Mouse (Mus musculus) olfactory bulb, adult 2 months (tissue): ENCODE measurements around the gene Tcp11l2. TPM values are rescaled to one million over a fixed set of nuclear protein-coding genes. Genes with fewer than 3 reads are reported as not detected.

Experiments used
- H3K27ac ChIP-seq: fragments of 200-500 bp; 2 replicates; pipeline ENCODE4 v1.5.1; 2012; ENCODE audit warnings: low read depth, low read length; ENCODE audit not compliant: insufficient read depth
- H3K4me1 ChIP-seq: fragments of 200-500 bp; 2 replicates; pipeline ENCODE4 v1.6.1; 2012; ENCODE audit warnings: low read length; ENCODE audit not compliant: control insufficient read depth, insufficient read depth
- H3K4me3 ChIP-seq: fragments of 200-500 bp; 2 replicates; pipeline ENCODE4 v1.5.1; 2012; ENCODE audit warnings: mild to moderate bottlenecking, low read depth, low read length, moderate library complexity; ENCODE audit not compliant: insufficient read depth
- CTCF ChIP-seq: fragments of 200-500 bp; IDR thresholded peaks from 2 replicates; pipeline ENCODE4 v1.5.1; 2012; ENCODE audit warnings: low read depth, mild to moderate bottlenecking, low read length, moderate library complexity; ENCODE audit not compliant: insufficient read depth
- POLR2A ChIP-seq: fragments of 200-500 bp; IDR thresholded peaks from 2 replicates; pipeline ENCODE4 v1.6.1; 2012; ENCODE audit warnings: mild to moderate bottlenecking, low read depth, low read length, moderate library complexity; ENCODE audit not compliant: insufficient read depth
- WGBS: fragments of 180-500 bp; shearing (Covaris S2); methylation state at CpG from one replicate; pipeline ENCODE4 v1.1.7; 2018; 5-methylcytosine and 5-hydroxymethylcytosine counted together
- polyA plus RNA-seq: library from polyadenylated mRNA; stranded (reverse); fragments of >200 nt; gene quantifications from 2 replicates; pipeline ENCODE4 v1.2.4, GENCODE M21; 2012; ENCODE audit warnings: low replicate concordance; ENCODE audit not compliant: missing spikeins, insufficient read depth, insufficient read length

The Tcp11l2 gene
- polyA plus RNA-seq, 1 experiment, result not detected

- Histone ChIP-seq H3K4me3 (no peak overlapping the region), H3K4me1 (no peaks in the 10 kb centered on the region), H3K27ac (no peak overlapping the region)
- no peak for TF ChIP-seq POLR2A
- no peak for TF ChIP-seq CTCF
- WGBS, result 52% methylated on average over 6 of the region's 6 CpGs
Observed at GRCm38 (mm10) chr10:84554291-84555009, 22.0 kb upstream of the Tcp11l2 start.

GRCm38 (mm10) chr10:84556120-84556519, 20.3 kb upstream of the Tcp11l2 start:
- no peak overlapping the region for H3K27ac ChIP-seq
- TF ChIP-seq POLR2A, result no peak
- TF ChIP-seq CTCF, result no peak
- WGBS, result 66% methylated on average over 2 of the region's 2 CpGs
- no peak overlapping the region for H3K4me3 ChIP-seq
- H3K4me1 ChIP-seq, result no peaks in the 10 kb centered on the region

DNA sequence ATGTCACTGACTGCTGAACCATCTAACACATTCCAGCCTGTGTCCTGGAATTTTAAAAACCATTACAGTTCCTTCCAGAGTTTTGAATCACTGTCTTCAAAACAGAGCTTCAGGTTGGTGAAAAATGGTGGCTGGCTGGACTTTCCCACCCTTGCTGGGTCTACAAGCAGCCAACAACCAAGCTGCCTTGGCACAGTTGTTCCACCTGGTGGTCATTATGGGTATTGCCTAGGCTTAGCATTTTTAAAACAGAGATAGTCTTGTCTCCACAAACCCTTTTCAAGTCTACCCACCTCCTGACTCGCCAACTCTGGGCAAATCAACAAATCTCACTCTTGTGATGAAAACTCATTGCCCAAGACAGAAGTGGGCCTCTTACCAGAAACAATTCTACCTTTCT, 17.9 kb upstream of the Tcp11l2 start:
- WGBS, result 97% methylated on average over 1 of the region's 1 CpGs
- Histone ChIP-seq H3K4me1 (no peaks in the 10 kb centered on the region), H3K27ac (no peak overlapping the region), H3K4me3 (no peak overlapping the region)
- TF ChIP-seq POLR2A (no peak), CTCF (no peak)

DNA sequence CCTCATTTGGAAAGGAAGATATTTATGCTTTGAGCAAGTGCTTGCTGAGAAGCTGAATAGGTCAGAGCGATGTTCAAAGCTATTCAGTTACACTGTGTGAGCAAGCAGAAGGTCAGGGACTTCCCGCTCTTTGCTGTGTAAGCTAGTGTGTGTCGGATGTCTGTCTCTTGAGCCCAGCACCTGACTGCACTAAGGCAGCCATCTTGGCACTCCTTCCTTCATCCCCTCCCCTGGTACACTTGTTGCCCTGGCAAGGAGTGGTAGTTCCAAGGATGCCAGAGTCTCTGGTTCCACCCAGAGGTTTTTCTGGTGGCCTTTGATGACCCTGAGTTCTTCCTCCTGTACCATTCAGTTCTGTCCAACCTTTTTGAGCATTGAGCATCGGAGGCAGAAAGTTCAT, 16.4 kb upstream of the Tcp11l2 start:
- TF ChIP-seq CTCF (no peak), POLR2A (no peak)
- Histone ChIP-seq H3K4me3 (no peak overlapping the region), H3K4me1 (no peaks in the 10 kb centered on the region), H3K27ac (no peak overlapping the region)
- WGBS, result 91% methylated on average over 4 of the region's 4 CpGs

DNA sequence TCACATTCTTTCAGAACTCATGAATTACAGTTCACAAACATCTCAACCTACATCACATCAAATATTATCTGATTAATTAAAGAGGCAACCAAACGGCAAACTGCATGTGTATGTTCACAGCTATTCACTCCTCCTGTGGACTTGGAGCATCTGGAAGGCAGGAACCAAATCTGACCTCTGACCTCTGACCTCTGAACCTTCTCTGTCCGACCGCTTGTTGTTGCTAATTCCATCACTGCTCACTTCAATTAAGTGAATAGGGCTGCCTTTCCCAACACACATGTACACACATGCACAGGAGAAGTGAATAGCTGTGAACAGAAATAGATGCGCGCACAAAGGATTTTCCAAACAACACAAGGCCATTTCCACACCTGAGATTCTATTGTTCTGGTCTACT, 14.3 kb upstream of the Tcp11l2 start:
- 86% methylated on average over 5 of the region's 5 CpGs for WGBS
- H3K4me3 ChIP-seq, result no peak overlapping the region
- TF ChIP-seq CTCF, result no peak

DNA sequence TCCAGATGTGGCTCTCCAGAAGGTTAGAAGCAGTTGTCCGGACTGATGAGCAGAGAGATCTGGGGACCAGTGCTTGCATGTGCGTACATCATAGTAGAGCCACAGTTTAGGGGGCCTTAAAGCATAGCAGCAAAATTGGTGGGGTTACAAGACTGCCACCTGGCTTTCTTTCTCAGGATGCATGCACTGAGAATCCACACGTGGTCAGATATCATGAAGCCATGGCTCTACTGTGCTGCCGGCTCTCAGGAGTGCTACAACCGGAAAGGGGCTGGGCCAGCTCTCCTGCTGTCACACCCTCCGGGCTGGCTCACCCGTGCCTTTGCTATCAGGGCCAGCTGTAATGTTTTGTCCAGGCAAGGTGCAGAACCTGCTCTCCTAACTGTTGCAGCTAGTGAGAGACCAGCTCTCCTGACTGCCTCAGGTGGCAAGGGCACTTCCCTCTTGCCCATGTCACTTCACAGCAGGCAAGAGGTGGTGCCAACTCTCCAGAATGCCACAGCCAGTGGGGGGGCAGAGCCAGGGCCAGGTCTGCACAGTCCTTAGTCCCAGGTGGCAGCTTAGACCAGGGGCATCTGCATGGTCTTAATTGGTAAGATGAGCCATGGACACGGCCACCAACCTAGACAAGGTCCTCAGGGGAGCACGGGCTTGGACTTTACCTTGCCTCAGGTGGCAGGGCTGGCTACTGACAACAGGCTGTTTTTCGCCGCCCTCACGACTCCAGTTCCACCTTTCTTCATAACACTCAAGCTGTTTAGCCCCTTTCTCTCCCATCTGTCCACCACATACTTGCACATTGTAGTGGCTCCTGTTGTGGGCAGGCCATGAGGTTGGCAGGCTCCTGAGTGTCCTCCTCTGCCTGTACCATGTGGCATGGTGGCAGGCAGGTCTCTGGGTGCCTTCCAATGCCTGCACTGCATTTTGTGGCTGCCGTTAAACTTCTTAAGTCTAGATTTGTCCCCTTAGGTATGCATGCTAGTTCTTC, 13.6 kb upstream of the Tcp11l2 start:
- Histone ChIP-seq H3K27ac (no peak overlapping the region), H3K4me1 (peaks cover 7% of the 10 kb centered on the region), H3K4me3 (no peak overlapping the region)
- 73% methylated on average over 13 of the region's 13 CpGs for WGBS
- TF ChIP-seq CTCF (no peak), POLR2A (no peak)

More for the DNA sequence above, 14.3 kb upstream of the Tcp11l2 start:
- Histone ChIP-seq H3K4me1 (peaks cover 7% of the 10 kb centered on the region), H3K27ac (no peak overlapping the region)

DNA sequence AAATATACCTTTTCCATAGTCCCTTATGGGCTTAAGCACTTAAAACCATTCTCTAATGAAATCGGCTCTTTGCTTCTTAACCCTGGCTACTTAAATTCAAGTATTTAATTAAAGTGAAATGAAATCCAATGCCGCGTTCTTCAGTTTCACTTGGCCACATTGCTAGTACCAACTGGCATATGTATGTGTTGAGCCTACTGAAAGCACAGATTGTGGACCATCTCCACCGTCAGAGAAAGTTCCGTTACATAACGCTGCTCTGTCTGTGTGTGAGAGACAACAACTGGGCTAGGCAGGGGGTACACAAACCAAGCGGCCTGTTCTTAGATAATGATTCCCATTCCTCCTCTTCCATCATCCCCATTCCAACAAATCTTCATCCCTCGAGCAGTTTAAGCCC, 12.0 kb upstream of the Tcp11l2 start:
- TF ChIP-seq CTCF (no peak), POLR2A (no peak)
- 79% methylated on average over 8 of the region's 8 CpGs for WGBS
- peaks cover 7% of the 10 kb centered on the region for H3K4me1 ChIP-seq
- no peak overlapping the region for H3K27ac ChIP-seq
- no peak overlapping the region for H3K4me3 ChIP-seq

DNA sequence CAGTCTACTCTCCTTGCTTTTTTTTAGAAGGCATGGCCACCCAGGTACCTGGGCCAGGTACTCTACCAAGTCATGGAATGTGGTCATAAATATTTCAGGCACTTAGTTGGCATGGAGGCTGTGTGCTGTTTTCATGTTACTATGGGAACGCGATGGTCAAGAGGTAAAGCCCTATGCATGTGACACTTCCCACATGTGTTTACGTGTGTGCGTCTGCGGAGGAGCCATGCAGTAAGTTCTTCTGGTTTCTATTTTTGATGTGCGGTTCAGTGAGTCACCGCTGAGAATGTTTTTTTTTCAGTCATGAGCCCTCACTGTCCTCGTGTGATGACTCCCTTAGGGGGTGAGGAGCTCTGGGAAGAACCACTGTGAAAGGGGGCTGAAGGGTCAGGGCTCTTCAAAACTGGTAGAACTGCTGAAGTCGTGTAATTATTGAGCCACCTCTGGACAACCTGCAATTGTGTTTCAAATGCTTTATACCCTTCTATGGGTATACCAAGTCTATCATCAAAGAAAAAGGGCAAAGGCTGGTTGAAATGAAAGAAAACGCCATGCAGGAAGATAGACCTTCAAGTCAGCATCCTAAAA, 5.3 kb upstream of the Tcp11l2 start:
- Histone ChIP-seq H3K27ac (no peak overlapping the region), H3K4me3 (no peak overlapping the region), H3K4me1 (peaks cover 3% of the 10 kb centered on the region)
- TF ChIP-seq POLR2A (no peak), CTCF (no peak)
- 55% methylated on average over 10 of the region's 10 CpGs for WGBS
